Mouse (Mus musculus): Measurements from ENCODE around the gene Arsg. TPM values are rescaled to one million over a fixed set of nuclear protein-coding genes. Genes with fewer than 3 reads are reported as not detected.

Gene Arsg
- polyA plus RNA-seq, 1 experiment: not detected

- 77% methylated on average over 4 of the region's 4 CpGs for WGBS
- Histone ChIP-seq H3K4me1 (ENCODE audit: control insufficient read depth, insufficient read depth, low read length) (peaks cover 15% of the 10 kb centered on the region), H3K4me3 (ENCODE audit: insufficient read depth, low read depth, low read length) (no peak overlapping the region), H3K27ac (ENCODE audit: insufficient read depth, low read depth, low read length) (no peak overlapping the region)
- TF ChIP-seq POLR2A (IDR thresholded peaks at IDR 0.05; ENCODE audit: insufficient read depth, low read depth, low read length): no peak
- TF ChIP-seq CTCF (IDR thresholded peaks at IDR 0.05; ENCODE audit: insufficient read depth, low read depth, low read length): no peak
Measured at GRCm38 (mm10) chr11:109440641-109441040, 32.5 kb upstream of the Arsg start.

- WGBS: 72% methylated on average over 3 of the region's 3 CpGs
- TF ChIP-seq CTCF (IDR thresholded peaks at IDR 0.05; ENCODE audit: insufficient read depth, low read depth, low read length) (no peak), POLR2A (IDR thresholded peaks at IDR 0.05; ENCODE audit: insufficient read depth, low read depth, low read length) (no peak)
- no peak overlapping the region for H3K27ac ChIP-seq (ENCODE audit: insufficient read depth, low read depth, low read length)
- no peak overlapping the region for H3K4me3 ChIP-seq (ENCODE audit: insufficient read depth, low read depth, low read length)
- H3K4me1 ChIP-seq (ENCODE audit: control insufficient read depth, insufficient read depth, low read length): peaks cover 15% of the 10 kb centered on the region
Measured at GRCm38 (mm10) chr11:109441119-109441518, 32.1 kb upstream of the Arsg start.

GRCm38 (mm10) chr11:109442166-109442730, 30.9 kb upstream of the Arsg start:
- H3K4me3 ChIP-seq (ENCODE audit: insufficient read depth, low read depth, low read length): no peak overlapping the region
- no peak overlapping the region for H3K27ac ChIP-seq (ENCODE audit: insufficient read depth, low read depth, low read length)
- TF ChIP-seq POLR2A (IDR thresholded peaks at IDR 0.05; ENCODE audit: insufficient read depth, low read depth, low read length): no peak
- TF ChIP-seq CTCF (IDR thresholded peaks at IDR 0.05; ENCODE audit: insufficient read depth, low read depth, low read length): no peak
- 74% methylated on average over 5 of the region's 5 CpGs for WGBS
- peaks cover 13% of the 10 kb centered on the region for H3K4me1 ChIP-seq (ENCODE audit: control insufficient read depth, insufficient read depth, low read length)

- no peak for TF ChIP-seq CTCF (IDR thresholded peaks at IDR 0.05; ENCODE audit: insufficient read depth, low read depth, low read length)
- TF ChIP-seq POLR2A (IDR thresholded peaks at IDR 0.05; ENCODE audit: insufficient read depth, low read depth, low read length): no peak
- H3K4me1 ChIP-seq (ENCODE audit: control insufficient read depth, insufficient read depth, low read length): peaks cover 7% of the 10 kb centered on the region
- 95% methylated on average over 8 of the region's 8 CpGs for WGBS
- no peak overlapping the region for H3K27ac ChIP-seq (ENCODE audit: insufficient read depth, low read depth, low read length)
- H3K4me3 ChIP-seq (ENCODE audit: insufficient read depth, low read depth, low read length): no peak overlapping the region
Measured at GRCm38 (mm10) chr11:109443468-109444263, 29.5 kb upstream of the Arsg start.

GRCm38 (mm10) chr11:109444600-109444999, 28.6 kb upstream of the Arsg start:
- 69% methylated on average over 7 of the region's 7 CpGs for WGBS
- TF ChIP-seq POLR2A (IDR thresholded peaks at IDR 0.05; ENCODE audit: insufficient read depth, low read depth, low read length) (no peak), CTCF (IDR thresholded peaks at IDR 0.05; ENCODE audit: insufficient read depth, low read depth, low read length) (no peak)
- no peak overlapping the region for H3K27ac ChIP-seq (ENCODE audit: insufficient read depth, low read depth, low read length)
- peaks cover 3% of the 10 kb centered on the region for H3K4me1 ChIP-seq (ENCODE audit: control insufficient read depth, insufficient read depth, low read length)
- H3K4me3 ChIP-seq (ENCODE audit: insufficient read depth, low read depth, low read length): no peak overlapping the region

- Histone ChIP-seq H3K4me1 (ENCODE audit: control insufficient read depth, insufficient read depth, low read length) (no peaks in the 10 kb centered on the region), H3K4me3 (ENCODE audit: insufficient read depth, low read depth, low read length) (no peak overlapping the region), H3K27ac (ENCODE audit: insufficient read depth, low read depth, low read length) (no peak overlapping the region)
- TF ChIP-seq POLR2A (IDR thresholded peaks at IDR 0.05; ENCODE audit: insufficient read depth, low read depth, low read length) (no peak), CTCF (IDR thresholded peaks at IDR 0.05; ENCODE audit: insufficient read depth, low read depth, low read length) (no peak)
- WGBS: 33% methylated on average over 13 of the region's 13 CpGs
Measured at GRCm38 (mm10) chr11:109445438-109446035, 27.6 kb upstream of the Arsg start.

- no peak overlapping the region for H3K27ac ChIP-seq (ENCODE audit: insufficient read depth, low read depth, low read length)
- H3K4me3 ChIP-seq (ENCODE audit: insufficient read depth, low read depth, low read length): no peak overlapping the region
- 87% methylated on average over 11 of the region's 11 CpGs for WGBS
- no peaks in the 10 kb centered on the region for H3K4me1 ChIP-seq (ENCODE audit: control insufficient read depth, insufficient read depth, low read length)
- no peak for TF ChIP-seq CTCF (IDR thresholded peaks at IDR 0.05; ENCODE audit: insufficient read depth, low read depth, low read length)
- TF ChIP-seq POLR2A (IDR thresholded peaks at IDR 0.05; ENCODE audit: insufficient read depth, low read depth, low read length): no peak
Measured at GRCm38 (mm10) chr11:109451169-109451568, 22.0 kb upstream of the Arsg start.

- no peak overlapping the region for H3K4me3 ChIP-seq (ENCODE audit: insufficient read depth, low read depth, low read length)
- H3K27ac ChIP-seq (ENCODE audit: insufficient read depth, low read depth, low read length): no peak overlapping the region
- TF ChIP-seq CTCF (IDR thresholded peaks at IDR 0.05; ENCODE audit: insufficient read depth, low read depth, low read length): no peak
- no peak for TF ChIP-seq POLR2A (IDR thresholded peaks at IDR 0.05; ENCODE audit: insufficient read depth, low read depth, low read length)
- H3K4me1 ChIP-seq (ENCODE audit: control insufficient read depth, insufficient read depth, low read length): no peaks in the 10 kb centered on the region
- 81% methylated on average over 5 of the region's 5 CpGs for WGBS
Measured at GRCm38 (mm10) chr11:109456261-109456660, 16.9 kb upstream of the Arsg start.

- Histone ChIP-seq H3K4me3 (ENCODE audit: insufficient read depth, low read depth, low read length) (no peak overlapping the region), H3K27ac (ENCODE audit: insufficient read depth, low read depth, low read length) (no peak overlapping the region), H3K4me1 (ENCODE audit: control insufficient read depth, insufficient read depth, low read length) (no peaks in the 10 kb centered on the region)
- 95% methylated on average over 11 of the region's 11 CpGs for WGBS
- TF ChIP-seq CTCF (IDR thresholded peaks at IDR 0.05; ENCODE audit: insufficient read depth, low read depth, low read length) (no peak), POLR2A (IDR thresholded peaks at IDR 0.05; ENCODE audit: insufficient read depth, low read depth, low read length) (no peak)
Measured at GRCm38 (mm10) chr11:109458165-109458564, 15.0 kb upstream of the Arsg start.
